Mouse (Mus musculus): ENCODE results near the gene Cmah. TPM values are rescaled to one million over a fixed set of nuclear protein-coding genes. Genes with fewer than 3 reads are reported as not detected.

The Cmah gene
- total RNA-seq, 2 experiments from 2014 or later, result 0.40 to 0.58 TPM

GRCm38 (mm10) chr13:24477564-24477963, 150.4 kb downstream of the Cmah start:
- intact Hi-C loops (cut with DNase I), result no loop called here
- no peak for DNase-seq

- no peak for DNase-seq
- intact Hi-C loops (cut with DNase I), result no loop called here
Measured at GRCm38 (mm10) chr13:24479516-24479915, 152.3 kb downstream of the Cmah start.

GRCm38 (mm10) chr13:24480824-24481223, 153.6 kb downstream of the Cmah start:
- no peak for DNase-seq
- intact Hi-C loops (cut with DNase I), result loop anchor here (5.0 kb wide), 1 partner anchor 206 kb away; no protein-coding TSS in a partner anchor

GRCm38 (mm10) chr13:24481615-24482295, 154.6 kb downstream of the Cmah start:
- intact Hi-C loops (cut with DNase I), result loop anchor here (5.0 kb wide), 1 partner anchor 206 kb away; no protein-coding TSS in a partner anchor
- DNase-seq, result peak; percentile 42

GRCm38 (mm10) chr13:24483691-24484090, 156.5 kb downstream of the Cmah start:
- DNase-seq, result no peak
- intact Hi-C loops (cut with DNase I), result loop anchor here (5.0 kb wide), 1 partner anchor 204 kb away; no protein-coding TSS in a partner anchor

- DNase-seq, result no peak
- intact Hi-C loops (cut with DNase I), result loop anchor here (5.0 kb wide), 1 partner anchor 202 kb away; no protein-coding TSS in a partner anchor
Measured at GRCm38 (mm10) chr13:24484811-24485210, 157.6 kb downstream of the Cmah start.

- DNase-seq, result no peak
- intact Hi-C loops (cut with DNase I), result no loop called here
Measured at GRCm38 (mm10) chr13:24485964-24486363, 158.8 kb downstream of the Cmah start.

GRCm38 (mm10) chr13:24486403-24486802, 159.2 kb downstream of the Cmah start:
- no peak for DNase-seq
- intact Hi-C loops (cut with DNase I), result no loop called here

GRCm38 (mm10) chr13:24487061-24487460, 159.9 kb downstream of the Cmah start:
- DNase-seq, result no peak
- intact Hi-C loops (cut with DNase I), result no loop called here

GRCm38 (mm10) chr13:24487546-24487945, 160.3 kb downstream of the Cmah start:
- intact Hi-C loops (cut with DNase I), result no loop called here
- no peak for DNase-seq

GRCm38 (mm10) chr13:24488526-24489070, 161.4 kb downstream of the Cmah start:
- intact Hi-C loops (cut with DNase I), result no loop called here

GRCm38 (mm10) chr13:24489515-24489914, 162.3 kb downstream of the Cmah start:
- intact Hi-C loops (cut with DNase I), result no loop called here
- DNase-seq, result no peak

More at GRCm38 (mm10) chr13:24488526-24489070, 161.4 kb downstream of the Cmah start:
- DNase-seq, result no peak

- intact Hi-C loops (cut with DNase I), result no loop called here
- DNase-seq, result no peak
Measured at GRCm38 (mm10) chr13:24490041-24490440, 162.8 kb downstream of the Cmah start.

- intact Hi-C loops (cut with DNase I), result no loop called here
- DNase-seq, result no peak
Measured at GRCm38 (mm10) chr13:24491101-24491500, 163.9 kb downstream of the Cmah start.

- DNase-seq, result no peak
- intact Hi-C loops (cut with DNase I), result no loop called here
Measured at GRCm38 (mm10) chr13:24493784-24494183, 166.6 kb downstream of the Cmah start.

- intact Hi-C loops (cut with DNase I), result no loop called here
- DNase-seq, result no peak
Measured at GRCm38 (mm10) chr13:24496353-24496752, 169.1 kb downstream of the Cmah start.

- intact Hi-C loops (cut with DNase I), result no loop called here
- no peak for DNase-seq
Measured at GRCm38 (mm10) chr13:24497001-24497400, 169.8 kb downstream of the Cmah start.

GRCm38 (mm10) chr13:24498342-24498741, 171.1 kb downstream of the Cmah start:
- intact Hi-C loops (cut with DNase I), result no loop called here
- DNase-seq, result no peak

- intact Hi-C loops (cut with DNase I), result no loop called here
- no peak for DNase-seq
Measured at GRCm38 (mm10) chr13:24499505-24499904, 172.3 kb downstream of the Cmah start.

- no peak for DNase-seq
- intact Hi-C loops (cut with DNase I), result no loop called here
Measured at GRCm38 (mm10) chr13:24501179-24501905, 174.1 kb downstream of the Cmah start.

GRCm38 (mm10) chr13:24501919-24502318, 174.7 kb downstream of the Cmah start:
- no peak for DNase-seq
- intact Hi-C loops (cut with DNase I), result no loop called here

GRCm38 (mm10) chr13:24505812-24506211, 178.6 kb downstream of the Cmah start:
- intact Hi-C loops (cut with DNase I), result no loop called here

More at GRCm38 (mm10) chr13:24505812-24506211, 178.6 kb downstream of the Cmah start:
- peak; percentile 10 for DNase-seq

All from left cerebral cortex, postnatal 4 days (tissue).